Mouse (Mus musculus) kidney, embryonic 14.5 days (tissue): ENCODE measurements around the gene Ppm1b. TPM values are rescaled to one million over a fixed set of nuclear protein-coding genes. Genes with fewer than 3 reads are reported as not detected.

ENCODE experiments used
- ATAC-seq: fragments of 200-750 bp; cut with Nextera tagmentation; 2 replicates; pipeline ENCODE4 v1.8.0; 2017; ENCODE audit warnings: moderate number of reproducible peaks, mild to moderate bottlenecking, moderate TSS enrichment, moderate library complexity; ENCODE audit not compliant: low FRiP score, low TSS enrichment
- H3K27ac ChIP-seq: fragments of 300-500 bp; sonication (generic); 2 replicates; pipeline ENCODE4 v1.5.1; 2014; ENCODE audit warnings: low read depth, mild to moderate bottlenecking, low read length, moderate library complexity, mixed read lengths
- H3K27me3 ChIP-seq: fragments of 300-500 bp; sonication (generic); 2 replicates; pipeline ENCODE4 v1.6.1; 2014; ENCODE audit warnings: mild to moderate bottlenecking, low read length; ENCODE audit not compliant: control insufficient read depth, insufficient read depth
- H3K36me3 ChIP-seq: fragments of 300-500 bp; sonication (generic); 2 replicates; pipeline ENCODE4 v1.6.1; 2014; ENCODE audit warnings: low read length, mixed read lengths; ENCODE audit not compliant: control insufficient read depth, insufficient read depth
- H3K4me1 ChIP-seq: fragments of 300-500 bp; sonication (generic); 2 replicates; pipeline ENCODE4 v1.6.1; 2014; ENCODE audit warnings: low read length, mixed read lengths; ENCODE audit not compliant: control insufficient read depth, insufficient read depth
- H3K4me2 ChIP-seq: fragments of 300-500 bp; sonication (generic); replicated peaks from 2 replicates; pipeline ENCODE4 v1.6.1; 2014; ENCODE audit warnings: low read depth, mild to moderate bottlenecking, low read length
- H3K4me3 ChIP-seq: fragments of 300-500 bp; sonication (generic); 2 replicates; pipeline ENCODE4 v1.5.1; 2014; ENCODE audit warnings: mild to moderate bottlenecking, low read length
- H3K9ac ChIP-seq: fragments of 300-500 bp; sonication (generic); 2 replicates; pipeline ENCODE4 v1.6.1; 2014; ENCODE audit warnings: low read depth, mild to moderate bottlenecking, low read length, moderate library complexity
- H3K9me3 ChIP-seq: fragments of 300-500 bp; sonication (generic); 2 replicates; pipeline ENCODE4 v1.6.1; 2016; ENCODE audit warnings: low read length; ENCODE audit not compliant: control insufficient read depth
- WGBS: fragments of 180-500 bp; shearing (Covaris S2); extraction: QIAGEN DNeasy Blood & Tissue Kit; methylation state at CpG from one replicate; pipeline ENCODE4 v1.1.7; 2014; 5-methylcytosine and 5-hydroxymethylcytosine counted together
- polyA plus RNA-seq: library from polyadenylated mRNA; unstranded; fragments of >200 nt; fragmentation: Nextera tagmentation; extraction: Ambion mirVana; gene quantifications from 2 replicates; pipeline ENCODE4 v1.2.1, GENCODE M21; 2014

Gene Ppm1b
- polyA plus RNA-seq, 1 experiment from 2014 or later, result 79.3 TPM

- WGBS, result 88% methylated on average over 5 of the region's 5 CpGs
- 0 out of 2 replicates have a peak, but pooled peaks cover 4% of the 10 kb centered on the region for H3K4me1 ChIP-seq
- no peak for ATAC-seq
- no peaks in the 10 kb centered on the region for H3K27me3 ChIP-seq
- H3K36me3 ChIP-seq, result no peaks in the 10 kb centered on the region
- no peak overlapping the region for H3K4me2 ChIP-seq
- no peak overlapping the region for H3K9ac ChIP-seq
- H3K9me3 ChIP-seq, result peaks cover 4% of the 10 kb centered on the region; the same call in 1 of the 2 replicates
- H3K27ac ChIP-seq, result no peak overlapping the region
- no peak overlapping the region for H3K4me3 ChIP-seq
These were observed 19.7 kb upstream of the Ppm1b start for GRCm38 (mm10) chr17:84936809-84937208.

- no peak for ATAC-seq
- no peaks in the 10 kb centered on the region for H3K36me3 ChIP-seq
- H3K9me3 ChIP-seq, result peaks cover under 1% of the 10 kb centered on the region; the same call in 1 of the 2 replicates
- H3K4me1 ChIP-seq, result 0 out of 2 replicates have a peak, but pooled peaks cover 4% of the 10 kb centered on the region
- no peak overlapping the region for H3K27ac ChIP-seq
- H3K9ac ChIP-seq, result no peak overlapping the region
- H3K4me3 ChIP-seq, result no peak overlapping the region
- WGBS, result 87% methylated on average over 7 of the region's 7 CpGs
- no peak overlapping the region for H3K4me2 ChIP-seq
- H3K27me3 ChIP-seq, result no peaks in the 10 kb centered on the region
These were observed 19.3 kb upstream of the Ppm1b start for GRCm38 (mm10) chr17:84937220-84937619.

GRCm38 (mm10) chr17:84938215-84938614 is 18.3 kb upstream of the Ppm1b start:
- Histone ChIP-seq H3K27me3 (no peaks in the 10 kb centered on the region), H3K4me1 (0 out of 2 replicates have a peak, but pooled peaks cover 4% of the 10 kb centered on the region), H3K9me3 (no peaks in the 10 kb centered on the region), H3K36me3 (no peaks in the 10 kb centered on the region), H3K4me3 (no peak overlapping the region), H3K9ac (no peak overlapping the region), H3K27ac (no peak overlapping the region), H3K4me2 (no peak overlapping the region)
- 96% methylated on average over 4 of the region's 4 CpGs for WGBS
- no peak for ATAC-seq

GRCm38 (mm10) chr17:84940017-84940731 is 16.4 kb upstream of the Ppm1b start:
- H3K4me1 ChIP-seq, result 0 out of 2 replicates have a peak, but pooled peaks cover 4% of the 10 kb centered on the region
- 75% methylated on average over 9 of the region's 9 CpGs for WGBS
- ATAC-seq, result no peak
- no peak overlapping the region for H3K4me3 ChIP-seq
- H3K27me3 ChIP-seq, result no peaks in the 10 kb centered on the region
- H3K4me2 ChIP-seq, result no peak overlapping the region
- no peaks in the 10 kb centered on the region for H3K9me3 ChIP-seq
- no peaks in the 10 kb centered on the region for H3K36me3 ChIP-seq
- no peak overlapping the region for H3K9ac ChIP-seq
- no peak overlapping the region for H3K27ac ChIP-seq

GRCm38 (mm10) chr17:84941291-84941868 is 15.2 kb upstream of the Ppm1b start:
- 90% methylated on average over 13 of the region's 13 CpGs for WGBS
- Histone ChIP-seq H3K9ac (no peak overlapping the region), H3K27ac (no peak overlapping the region), H3K9me3 (no peaks in the 10 kb centered on the region), H3K4me2 (no peak overlapping the region), H3K27me3 (no peaks in the 10 kb centered on the region), H3K36me3 (no peaks in the 10 kb centered on the region), H3K4me1 (no peaks in the 10 kb centered on the region), H3K4me3 (no peak overlapping the region)
- no peak for ATAC-seq

- H3K4me1 ChIP-seq, result no peaks in the 10 kb centered on the region
- H3K9ac ChIP-seq, result no peak overlapping the region
- no peaks in the 10 kb centered on the region for H3K9me3 ChIP-seq
- no peak for ATAC-seq
- H3K27ac ChIP-seq, result no peak overlapping the region
- H3K4me3 ChIP-seq, result no peak overlapping the region
- H3K27me3 ChIP-seq, result no peaks in the 10 kb centered on the region
- H3K36me3 ChIP-seq, result no peaks in the 10 kb centered on the region
- WGBS, result 84% methylated on average over 10 of the region's 10 CpGs
- no peak overlapping the region for H3K4me2 ChIP-seq
These were observed 14.0 kb upstream of the Ppm1b start for GRCm38 (mm10) chr17:84942358-84943032.

GRCm38 (mm10) chr17:84943033-84943393 is 13.5 kb upstream of the Ppm1b start:
- Histone ChIP-seq H3K9me3 (no peaks in the 10 kb centered on the region), H3K4me2 (no peak overlapping the region), H3K27ac (no peak overlapping the region), H3K27me3 (no peaks in the 10 kb centered on the region), H3K4me1 (no peaks in the 10 kb centered on the region), H3K36me3 (no peaks in the 10 kb centered on the region), H3K9ac (no peak overlapping the region), H3K4me3 (no peak overlapping the region)
- no peak for ATAC-seq
- 65% methylated on average over 2 of the region's 2 CpGs for WGBS

GRCm38 (mm10) chr17:84944348-84944747 is 12.2 kb upstream of the Ppm1b start:
- no peaks in the 10 kb centered on the region for H3K9me3 ChIP-seq
- no peak overlapping the region for H3K9ac ChIP-seq
- H3K27me3 ChIP-seq, result no peaks in the 10 kb centered on the region
- 65% methylated on average over 6 of the region's 6 CpGs for WGBS
- H3K4me1 ChIP-seq, result no peaks in the 10 kb centered on the region
- no peaks in the 10 kb centered on the region for H3K36me3 ChIP-seq
- H3K27ac ChIP-seq, result no peak overlapping the region
- no peak overlapping the region for H3K4me2 ChIP-seq
- ATAC-seq, result no peak
- no peak overlapping the region for H3K4me3 ChIP-seq

- H3K4me2 ChIP-seq, result no peak overlapping the region
- H3K27ac ChIP-seq, result no peak overlapping the region
- H3K9ac ChIP-seq, result no peak overlapping the region
- 97% methylated on average over 5 of the region's 5 CpGs for WGBS
- no peak overlapping the region for H3K4me3 ChIP-seq
- no peaks in the 10 kb centered on the region for H3K36me3 ChIP-seq
- ATAC-seq, result no peak
- no peaks in the 10 kb centered on the region; the same call in 1 of the 2 replicates for H3K4me1 ChIP-seq
- H3K9me3 ChIP-seq, result no peaks in the 10 kb centered on the region
- H3K27me3 ChIP-seq, result no peaks in the 10 kb centered on the region
These were observed 4.0 kb upstream of the Ppm1b start for GRCm38 (mm10) chr17:84952521-84952920.
